Comparison of ENCODE assay signal across 19 mouse cellular contexts in the genomic region with DNA sequence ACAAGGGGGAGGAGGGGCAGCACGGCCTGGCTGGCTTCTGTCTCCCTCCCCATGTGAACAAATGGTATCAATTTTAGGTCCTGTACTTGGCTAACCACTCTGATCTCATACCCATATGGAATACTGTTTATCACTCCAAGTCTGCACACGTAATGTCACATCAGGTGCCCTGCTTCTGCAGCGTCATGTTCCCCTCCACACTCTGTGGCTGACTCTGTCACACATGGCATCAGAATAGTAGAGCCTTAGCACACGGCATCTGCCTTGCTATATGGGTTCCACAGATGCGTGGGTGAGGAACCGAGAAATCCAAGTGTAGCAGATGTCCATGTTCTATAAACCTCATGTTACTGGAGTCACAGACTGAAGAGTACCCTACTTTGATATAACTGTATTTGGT.
DNase-seq lines count a peak whose midpoint lies in the region; ATAC-seq and TF ChIP-seq lines count a peak whose summit lies in the region.
"Had no signal": no experiment of that assay in that cellular context is flagged by ENCODE, and none has a peak within 500 bp of the region (broad histone marks: within the 10 kb centered on the region; RNA-seq: fewer than 3 reads in every experiment).

No protein-coding gene starts in this region.

- H3K9me3 ChIP-seq in kidney, embryonic 15.5 days (replicated peaks) = no peaks in the 10 kb centered on the region
- no peaks in the 10 kb centered on the region for H3K9me3 ChIP-seq in kidney, embryonic 16.5 days (ENCODE audit: low read length)
- H3K9me3 ChIP-seq in midbrain, embryonic 14.5 days (ENCODE audit: control insufficient read depth, low read length) = no peaks in the 10 kb centered on the region
- H3K9me3 ChIP-seq: hindbrain, embryonic 12.5 days; intestine, embryonic 15.5 days; neural tube, embryonic 13.5 days had no signal

- H3K4me2 ChIP-seq in kidney, embryonic 15.5 days = no peak overlapping the region
- H3K4me2 ChIP-seq in kidney, embryonic 16.5 days (replicated peaks; ENCODE audit: low read depth, low read length) = no peak overlapping the region
- no peak overlapping the region for H3K4me2 ChIP-seq in midbrain, embryonic 14.5 days (ENCODE audit: low read length)
- H3K4me2 ChIP-seq: hindbrain, embryonic 12.5 days; intestine, embryonic 15.5 days; neural tube, embryonic 13.5 days had no signal

- ATAC-seq in kidney, embryonic 15.5 days (replicated peaks; ENCODE audit: low FRiP score) = no peak
- no peak for ATAC-seq in kidney, embryonic 16.5 days (ENCODE audit: low FRiP score, low TSS enrichment)
- ATAC-seq in midbrain, embryonic 14.5 days (ENCODE audit: low FRiP score, low TSS enrichment) = no peak
- ATAC-seq: activated CD4-positive, CD25-positive, alpha-beta regulatory T cell, adult 4 months; intestine, embryonic 15.5 days had no signal

- peak overlapping the region; percentile 32; the same call in 1 of the 2 replicates for H3K27ac ChIP-seq in layer of hippocampus, adult 2 months
- no peak overlapping the region for H3K27ac ChIP-seq in kidney, embryonic 15.5 days
- no peak overlapping the region for H3K27ac ChIP-seq in kidney, embryonic 16.5 days (ENCODE audit: low read length)
- no peak overlapping the region for H3K27ac ChIP-seq in midbrain, embryonic 14.5 days (replicated peaks; ENCODE audit: low read depth, low read length)
- H3K27ac ChIP-seq: hindbrain, embryonic 12.5 days; intestine, embryonic 15.5 days; macrophage; neural tube, embryonic 13.5 days had no signal

- DNase-seq in layer of hippocampus, adult 11-12 months (ENCODE audit: low spot score) = peak; percentile 76
- no peak for DNase-seq in layer of hippocampus, postnatal 25 days (ENCODE audit: extremely low spot score in 1 of 2, low spot score in 1 of 2)
- peak; percentile 69 to 70 for DNase-seq in layer of hippocampus, adult 2 months (ENCODE audit: low spot score in 2 of 2)
- peak; percentile 9 to 83 for DNase-seq in left cerebral cortex, adult 8-10 months (ENCODE audit: low spot score in 2 of 2)
- peak; percentile 63 for DNase-seq in right cerebral cortex, postnatal 25 days
- DNase-seq in midbrain, embryonic 14.5 days = no peak
- DNase-seq: cerebellum, adult 11 months; cerebellum, postnatal 25 days; heart, adult 11 months; kidney, postnatal 4 days; lung, adult 2 months; thymus, postnatal 4 days had no signal

- TF ChIP-seq CTCF in layer of hippocampus, adult 2 months (conservative IDR thresholded peaks at IDR 0.05) = no peak

- 93% methylated on average over 6 of the region's 6 CpGs for WGBS in kidney, embryonic 15.5 days
- WGBS in kidney, embryonic 16.5 days = 95% methylated on average over 6 of the region's 6 CpGs
- WGBS in midbrain, embryonic 14.5 days = 91% methylated on average over 6 of the region's 6 CpGs

- no peaks in the 10 kb centered on the region for H3K36me3 ChIP-seq in kidney, embryonic 15.5 days
- H3K36me3 ChIP-seq in kidney, embryonic 16.5 days (ENCODE audit: insufficient read depth, low read length) = no peaks in the 10 kb centered on the region
- no peaks in the 10 kb centered on the region for H3K36me3 ChIP-seq in midbrain, embryonic 14.5 days (ENCODE audit: control insufficient read depth, insufficient read depth, low read length)
- H3K36me3 ChIP-seq: hindbrain, embryonic 12.5 days; intestine, embryonic 15.5 days; neural tube, embryonic 13.5 days had no signal

- H3K27me3 ChIP-seq in kidney, embryonic 15.5 days = no peaks in the 10 kb centered on the region
- no peaks in the 10 kb centered on the region for H3K27me3 ChIP-seq in kidney, embryonic 16.5 days (ENCODE audit: insufficient read depth, low read length)
- no peaks in the 10 kb centered on the region for H3K27me3 ChIP-seq in midbrain, embryonic 14.5 days (ENCODE audit: control insufficient read depth, insufficient read depth, low read length)
- H3K27me3 ChIP-seq: hindbrain, embryonic 12.5 days; intestine, embryonic 15.5 days had no signal

- H3K4me3 ChIP-seq in layer of hippocampus, adult 2 months = no peak overlapping the region
- no peak overlapping the region for H3K4me3 ChIP-seq in kidney, embryonic 15.5 days (replicated peaks)
- no peak overlapping the region for H3K4me3 ChIP-seq in kidney, embryonic 16.5 days (ENCODE audit: low read length)
- H3K4me3 ChIP-seq in midbrain, embryonic 14.5 days (replicated peaks; ENCODE audit: low read depth, low read length) = no peak overlapping the region
- H3K4me3 ChIP-seq: hindbrain, embryonic 12.5 days; intestine, embryonic 15.5 days; neural tube, embryonic 13.5 days had no signal

- no peaks in the 10 kb centered on the region for H3K4me1 ChIP-seq in kidney, embryonic 15.5 days
- no peaks in the 10 kb centered on the region for H3K4me1 ChIP-seq in kidney, embryonic 16.5 days (ENCODE audit: insufficient read depth, low read length)
- no peaks in the 10 kb centered on the region for H3K4me1 ChIP-seq in midbrain, embryonic 14.5 days (ENCODE audit: control insufficient read depth, insufficient read depth, low read length)
- H3K4me1 ChIP-seq: hindbrain, embryonic 12.5 days; intestine, embryonic 15.5 days; neural tube, embryonic 13.5 days had no signal

- no peak overlapping the region for H3K9ac ChIP-seq in kidney, embryonic 15.5 days
- no peak overlapping the region for H3K9ac ChIP-seq in kidney, embryonic 16.5 days (replicated peaks; ENCODE audit: low read length)
- no peak overlapping the region for H3K9ac ChIP-seq in midbrain, embryonic 14.5 days (replicated peaks; ENCODE audit: low read length)
- H3K9ac ChIP-seq: hindbrain, embryonic 12.5 days; intestine, embryonic 15.5 days; neural tube, embryonic 13.5 days had no signal

Comparison
In these comparisons a context has a peak if more than half of its experiments do, and no peak if none do; other contexts are left out.
1. DNase-seq: peak in layer of hippocampus, adult 11-12 months (single experiment), layer of hippocampus, adult 2 months (2 of 2), left cerebral cortex, adult 8-10 months (2 of 2) and right cerebral cortex, postnatal 25 days (single experiment); none in layer of hippocampus, postnatal 25 days (0 of 2) and midbrain, embryonic 14.5 days (single experiment).